Mouse (Mus musculus) testis, adult 2 months (tissue): ENCODE data around the gene Cd101. TPM values are rescaled to one million over a fixed set of nuclear protein-coding genes. Genes with fewer than 3 reads are reported as not detected.

Source experiments
- H3K27ac ChIP-seq: fragments of 200-500 bp; 2 replicates; pipeline ENCODE4 v1.5.1; 2012; ENCODE audit warnings: low read depth, low read length; ENCODE audit not compliant: control insufficient read depth, insufficient read depth
- H3K27me3 ChIP-seq: fragments of 200-500 bp; 2 replicates; pipeline ENCODE4 v1.6.1; 2012; ENCODE audit warnings: mild to moderate bottlenecking, low read length, moderate library complexity; ENCODE audit not compliant: control insufficient read depth, insufficient read depth
- H3K36me3 ChIP-seq: fragments of 200-500 bp; 2 replicates; pipeline ENCODE4 v1.6.1; 2012; ENCODE audit warnings: mild to moderate bottlenecking, low read length; ENCODE audit not compliant: control insufficient read depth, insufficient read depth
- H3K4me1 ChIP-seq: fragments of 200-500 bp; 2 replicates; pipeline ENCODE4 v1.6.1; 2012; ENCODE audit warnings: low read length; ENCODE audit not compliant: control insufficient read depth, insufficient read depth
- H3K4me3 ChIP-seq: fragments of 200-500 bp; 2 replicates; pipeline ENCODE4 v1.5.1; 2012; ENCODE audit warnings: low read depth, mild to moderate bottlenecking, low read length, moderate library complexity, mixed read lengths; ENCODE audit not compliant: control insufficient read depth
- CTCF ChIP-seq: fragments of 200-500 bp; IDR thresholded peaks from 2 replicates; pipeline ENCODE4 v1.5.1; 2012; ENCODE audit warnings: low read depth, mild to moderate bottlenecking, inconsistent platforms, low read length, moderate library complexity; ENCODE audit not compliant: control insufficient read depth, insufficient read depth, insufficient replicate concordance
- POLR2A ChIP-seq: fragments of 200-500 bp; IDR thresholded peaks from 2 replicates; pipeline ENCODE4 v1.6.1; 2012; ENCODE audit warnings: low read depth, mild to moderate bottlenecking, inconsistent platforms, low read length, moderate library complexity; ENCODE audit not compliant: control insufficient read depth
- polyA plus RNA-seq: library from polyadenylated mRNA; depleted of rRNA; stranded (reverse); fragments of >200 nt; gene quantifications from 2 replicates; pipeline ENCODE4 v1.2.3, GENCODE M21; 2012

The Cd101 gene
- polyA plus RNA-seq, 1 experiment, result not detected

DNA sequence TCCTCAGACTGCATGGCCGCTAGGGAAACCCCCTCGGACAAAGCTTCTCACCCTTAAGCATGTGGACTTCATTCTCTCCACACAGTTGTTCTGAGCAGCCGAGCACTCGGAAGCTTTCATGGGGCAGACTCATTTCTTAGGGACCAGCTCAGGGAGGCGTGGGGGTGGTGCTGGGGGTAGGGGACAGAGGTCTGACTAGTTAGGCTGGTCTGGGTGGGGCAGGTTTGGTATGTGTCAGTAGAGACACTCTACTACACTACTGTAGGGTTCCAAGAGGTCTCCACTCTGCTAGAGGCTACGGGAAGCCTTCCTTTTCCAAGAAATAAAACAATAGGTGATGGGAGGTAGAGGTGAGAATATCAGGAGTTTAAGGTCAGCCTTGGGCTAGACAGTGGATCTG is 15.3 kb upstream of the Cd101 start:
- Histone ChIP-seq H3K4me1 (no peaks in the 10 kb centered on the region; the same call in 1 of the 2 replicates), H3K4me3 (no peak overlapping the region), H3K27me3 (no peaks in the 10 kb centered on the region), H3K36me3 (no peaks in the 10 kb centered on the region), H3K27ac (no peak overlapping the region)
- TF ChIP-seq CTCF, result no peak
- no peak for TF ChIP-seq POLR2A

DNA sequence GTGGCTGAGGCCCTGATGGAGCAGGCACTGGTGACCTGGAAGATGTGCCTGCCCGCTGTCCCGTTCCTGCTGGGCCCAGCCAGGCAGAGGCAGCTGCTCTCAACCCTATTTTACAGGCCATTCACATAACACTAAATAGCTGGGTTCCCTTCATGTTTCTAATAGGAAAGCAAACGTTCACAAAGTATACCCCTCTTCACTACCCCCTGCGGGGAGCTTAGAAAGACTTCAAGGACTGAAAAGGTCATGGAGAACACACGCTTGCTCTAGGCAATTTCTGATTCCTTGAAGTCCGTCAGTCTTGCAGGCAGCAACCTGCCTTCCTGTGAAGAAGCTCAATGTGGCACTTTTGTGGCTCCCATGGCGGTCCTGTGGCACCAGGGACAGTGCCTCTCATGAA is 12.6 kb upstream of the Cd101 start:
- Histone ChIP-seq H3K27me3 (no peaks in the 10 kb centered on the region), H3K27ac (no peak overlapping the region), H3K4me1 (no peaks in the 10 kb centered on the region), H3K36me3 (no peaks in the 10 kb centered on the region), H3K4me3 (no peak overlapping the region)
- no peak for TF ChIP-seq CTCF
- no peak for TF ChIP-seq POLR2A

DNA sequence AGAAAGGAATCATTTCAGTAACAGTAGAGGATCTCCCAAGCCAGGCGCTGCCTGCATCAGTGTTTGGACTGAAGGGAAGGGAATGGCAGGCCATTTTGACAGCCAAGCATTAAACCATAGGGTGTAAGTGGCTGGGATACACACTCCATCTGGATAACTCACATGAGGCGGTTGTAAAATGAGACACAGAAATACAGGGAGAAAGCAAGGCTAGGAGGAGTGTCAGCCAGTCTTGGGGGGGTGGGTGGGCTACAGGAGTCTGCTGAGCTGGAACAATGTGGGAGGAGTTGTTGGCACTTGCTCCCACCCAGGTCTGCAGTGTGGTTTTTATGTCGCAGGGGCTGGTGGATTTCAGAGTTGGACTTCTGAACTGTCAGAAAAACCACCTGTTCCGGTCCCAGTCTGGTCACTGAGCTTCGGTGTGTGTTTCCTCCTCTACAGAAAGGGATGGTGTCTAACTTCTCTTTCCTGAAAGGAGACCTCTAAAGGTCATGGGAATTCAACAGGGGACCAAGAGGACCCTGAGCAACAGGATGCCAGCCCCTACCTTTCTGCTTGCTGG is 8.7 kb upstream of the Cd101 start:
- Histone ChIP-seq H3K36me3 (no peaks in the 10 kb centered on the region), H3K27me3 (no peaks in the 10 kb centered on the region), H3K27ac (no peak overlapping the region), H3K4me3 (no peak overlapping the region; the same call in 1 of the 2 replicates), H3K4me1 (no peaks in the 10 kb centered on the region)
- TF ChIP-seq CTCF (no peak), POLR2A (no peak)

DNA sequence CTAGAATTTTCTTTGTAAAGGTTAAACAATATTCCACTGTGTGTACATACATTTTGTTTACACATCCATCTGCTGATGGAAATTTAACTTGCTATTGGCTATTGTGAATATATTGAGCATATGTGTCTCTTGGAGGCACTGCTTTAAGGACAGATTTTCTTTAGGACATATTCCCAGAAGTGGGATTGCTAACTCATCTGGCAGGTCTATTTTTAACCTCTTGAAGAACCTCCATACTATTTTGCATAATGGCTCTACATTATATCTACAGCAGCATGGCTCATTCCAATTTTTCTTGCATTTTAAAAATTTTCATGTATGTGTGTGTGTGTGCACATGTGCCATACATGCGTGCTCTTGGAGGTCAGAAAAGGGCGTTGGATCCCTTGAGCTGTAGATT is 6.6 kb upstream of the Cd101 start:
- no peak overlapping the region for H3K27ac ChIP-seq
- no peak overlapping the region for H3K4me3 ChIP-seq
- TF ChIP-seq CTCF (no peak), POLR2A (no peak)
- no peaks in the 10 kb centered on the region for H3K4me1 ChIP-seq
- H3K36me3 ChIP-seq, result no peaks in the 10 kb centered on the region
- no peaks in the 10 kb centered on the region for H3K27me3 ChIP-seq

DNA sequence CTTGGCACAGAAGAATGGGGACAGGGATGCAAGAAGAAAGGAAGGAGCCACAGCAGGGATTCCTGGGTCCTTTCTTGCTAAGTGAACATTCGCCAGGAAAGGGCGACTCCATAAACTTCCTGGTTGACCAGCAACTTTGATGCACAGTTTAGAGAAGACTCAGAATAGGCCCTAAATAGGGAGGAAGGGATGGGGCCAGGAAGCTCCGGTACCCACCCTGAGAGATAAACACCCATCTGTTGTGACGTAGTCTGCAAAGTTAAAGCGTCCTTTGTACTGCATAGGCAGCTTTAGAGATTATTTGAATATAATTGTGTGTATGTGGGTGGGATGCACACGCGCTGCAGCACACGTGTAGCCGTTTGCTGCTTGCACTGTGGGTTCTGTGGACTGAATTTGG is 5.2 kb upstream of the Cd101 start:
- H3K4me3 ChIP-seq, result no peak overlapping the region
- H3K4me1 ChIP-seq, result no peaks in the 10 kb centered on the region
- no peaks in the 10 kb centered on the region for H3K27me3 ChIP-seq
- H3K36me3 ChIP-seq, result no peaks in the 10 kb centered on the region
- no peak overlapping the region for H3K27ac ChIP-seq
- TF ChIP-seq POLR2A, result no peak
- no peak for TF ChIP-seq CTCF

DNA sequence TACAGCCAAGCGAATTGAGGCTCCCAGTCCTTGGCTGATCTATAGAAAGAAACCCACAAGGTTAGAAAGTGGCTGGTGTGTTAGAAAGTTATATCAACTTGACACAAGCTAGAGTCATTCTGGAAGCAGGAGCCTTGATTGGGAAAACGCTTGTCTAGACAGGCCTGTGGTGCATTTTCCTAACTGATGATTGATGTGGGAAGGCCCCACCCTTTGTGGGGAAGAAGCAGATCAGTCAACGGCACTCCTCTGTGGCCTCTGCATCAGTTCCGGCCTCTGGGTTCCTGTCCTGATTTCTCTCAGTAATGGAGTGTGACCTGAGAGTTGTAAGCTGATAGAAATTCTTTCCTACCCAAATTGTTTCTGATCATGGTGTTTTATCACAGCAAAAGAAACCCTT is 4.3 kb upstream of the Cd101 start:
- Histone ChIP-seq H3K27ac (no peak overlapping the region), H3K4me3 (no peak overlapping the region), H3K4me1 (no peaks in the 10 kb centered on the region), H3K27me3 (no peaks in the 10 kb centered on the region), H3K36me3 (no peaks in the 10 kb centered on the region)
- TF ChIP-seq POLR2A (no peak), CTCF (no peak)

DNA sequence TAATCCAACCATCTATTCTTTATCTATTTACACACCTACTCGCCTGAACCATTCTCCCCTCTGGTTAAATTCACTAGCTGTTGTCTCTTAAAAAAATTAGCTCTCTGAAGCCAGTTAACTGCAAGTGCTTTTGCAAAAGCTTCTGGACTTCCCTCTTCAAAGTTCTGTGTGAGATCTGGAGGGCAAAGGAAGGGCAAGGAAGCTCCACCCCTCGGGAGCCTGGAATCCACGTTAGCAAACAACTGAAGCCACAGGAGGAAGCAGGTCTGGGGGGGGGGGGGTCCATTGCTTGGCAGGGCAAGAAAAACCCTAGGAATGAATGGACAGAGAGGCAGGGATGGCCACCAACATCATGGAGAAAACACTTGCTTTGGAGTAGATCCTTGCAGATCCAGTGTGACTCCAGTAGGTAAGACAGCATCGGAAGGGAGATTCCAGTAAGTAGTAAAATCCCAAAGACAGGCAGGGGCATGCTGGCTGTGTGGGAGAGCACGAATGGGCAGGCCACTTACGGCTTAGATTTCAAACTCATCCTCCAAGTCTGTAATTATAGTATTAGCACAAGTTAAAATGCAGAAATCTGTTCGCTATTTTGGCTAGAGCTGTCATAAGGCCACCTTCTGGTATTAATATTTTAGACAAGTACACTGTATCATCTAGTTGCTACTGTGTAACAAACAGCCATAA is 2.2 kb upstream of the Cd101 start:
- TF ChIP-seq CTCF, result no peak
- no peak for TF ChIP-seq POLR2A
- H3K27ac ChIP-seq, result no peak overlapping the region
- no peaks in the 10 kb centered on the region for H3K36me3 ChIP-seq
- no peak overlapping the region for H3K4me3 ChIP-seq
- no peaks in the 10 kb centered on the region for H3K4me1 ChIP-seq
- H3K27me3 ChIP-seq, result no peaks in the 10 kb centered on the region

DNA sequence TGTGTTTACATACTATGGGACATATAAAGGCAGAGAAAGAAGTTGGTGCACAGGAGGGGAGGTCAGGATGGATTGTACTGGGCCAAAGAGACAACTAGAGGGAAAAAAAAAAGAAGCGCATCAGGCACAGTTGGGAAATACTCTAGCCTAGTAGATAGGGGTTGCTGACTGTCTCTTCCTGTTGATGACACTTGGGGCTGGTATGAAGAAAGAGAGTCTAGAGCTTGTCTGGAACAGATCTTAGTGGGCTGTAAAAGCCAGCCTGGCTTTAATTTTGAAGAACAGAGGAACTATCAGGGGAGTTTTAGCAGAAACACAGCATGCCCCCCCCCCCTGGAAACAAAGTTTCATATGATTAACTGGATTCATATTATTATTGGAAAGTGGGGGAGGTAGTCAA is 1.3 kb upstream of the Cd101 start:
- Histone ChIP-seq H3K4me3 (no peak overlapping the region), H3K27me3 (no peaks in the 10 kb centered on the region), H3K4me1 (no peaks in the 10 kb centered on the region), H3K36me3 (no peaks in the 10 kb centered on the region), H3K27ac (no peak overlapping the region)
- TF ChIP-seq POLR2A, result no peak
- no peak for TF ChIP-seq CTCF
